Mouse (Mus musculus): ENCODE data around the gene Lce1a1.
"Not testable (repeated sequence)": the region's sequence is repeated elsewhere in the genome, so short reads cannot be mapped to it uniquely, and the experiment has no call there.

Gene Lce1a1

DNA sequence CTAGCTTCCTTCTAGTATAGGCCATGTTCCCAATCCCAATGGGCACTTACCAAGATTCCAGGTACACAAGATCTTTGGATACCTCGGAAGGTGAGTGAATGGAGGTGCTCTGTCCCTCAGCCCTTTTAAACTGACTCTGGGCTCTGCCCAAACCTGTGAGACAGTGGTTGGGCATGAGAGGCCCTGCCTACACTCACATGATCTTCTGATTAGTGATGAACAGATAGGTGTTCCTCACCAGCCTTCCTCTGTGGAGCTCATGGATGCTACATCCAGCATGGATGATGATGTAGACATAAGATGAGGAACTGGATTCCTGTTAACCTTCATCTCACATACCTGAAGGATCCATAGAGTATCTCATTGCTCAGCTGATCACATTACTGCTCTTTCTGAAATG is at the start of gene Lce1a1:
Lce1a1 (minus strand) TSS at position 101 of the 400 bp plus-strand sequence.
- no peak for DNase-seq

DNA sequence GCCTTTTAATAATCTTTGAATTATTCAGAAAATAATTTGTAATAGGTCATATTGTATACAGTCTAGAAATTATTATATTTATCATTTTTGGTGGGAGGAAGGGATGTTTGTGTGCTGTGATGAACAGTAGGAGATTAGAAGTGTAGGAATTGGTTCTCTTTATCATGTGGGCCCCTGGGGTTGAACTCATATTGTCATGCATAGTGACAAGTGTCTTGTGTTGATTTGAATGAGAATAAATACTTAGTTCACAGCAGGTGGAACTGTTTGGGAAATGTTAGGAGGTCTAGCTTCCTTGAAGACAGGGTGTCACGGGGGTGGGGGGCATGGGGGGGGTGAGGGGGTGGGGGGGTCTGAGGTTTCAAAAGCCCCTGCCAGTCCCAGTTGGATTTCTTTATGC is 46.5 kb upstream of the Lce1a1 start:
- no peak for DNase-seq

DNA sequence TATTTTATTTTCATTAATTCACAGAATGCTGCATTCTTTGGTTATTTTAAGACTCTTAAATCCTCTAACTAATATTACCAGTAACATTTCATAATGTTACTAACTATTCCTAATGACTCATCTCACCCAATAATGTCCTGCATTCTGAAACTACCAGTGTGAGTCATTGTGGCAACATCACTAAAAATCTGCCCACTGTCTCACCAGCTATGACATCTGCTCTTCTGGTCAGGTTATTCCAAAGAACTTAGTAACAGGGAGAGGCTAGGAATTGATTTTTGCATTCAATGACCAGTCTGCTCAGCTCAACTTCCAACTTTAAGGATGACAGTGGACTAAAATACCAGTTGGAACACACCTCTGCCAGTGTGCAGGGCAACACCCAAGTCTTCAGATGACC is 43.6 kb upstream of the Lce1a1 start:
- DNase-seq = no peak

DNA sequence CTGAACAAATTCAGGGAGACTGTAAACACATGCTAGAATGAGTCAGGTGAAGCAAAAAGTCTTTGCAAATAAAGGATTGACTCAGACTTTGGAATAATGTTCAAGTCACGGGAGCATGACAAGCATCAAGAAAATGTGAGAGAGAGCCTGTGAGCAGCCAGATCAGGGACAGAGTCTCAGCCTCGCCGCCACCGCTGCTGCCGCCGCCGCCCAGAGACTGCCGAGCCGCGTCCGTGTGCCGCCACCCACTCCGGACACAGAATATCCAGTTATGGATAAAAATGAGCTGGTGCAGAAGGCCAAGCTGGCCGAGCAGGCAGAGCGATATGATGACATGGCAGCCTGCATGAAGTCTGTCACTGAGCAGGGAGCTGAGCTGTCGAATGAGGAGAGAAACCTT is 41.0 kb upstream of the Lce1a1 start:
- not testable (repeated sequence) for DNase-seq

DNA sequence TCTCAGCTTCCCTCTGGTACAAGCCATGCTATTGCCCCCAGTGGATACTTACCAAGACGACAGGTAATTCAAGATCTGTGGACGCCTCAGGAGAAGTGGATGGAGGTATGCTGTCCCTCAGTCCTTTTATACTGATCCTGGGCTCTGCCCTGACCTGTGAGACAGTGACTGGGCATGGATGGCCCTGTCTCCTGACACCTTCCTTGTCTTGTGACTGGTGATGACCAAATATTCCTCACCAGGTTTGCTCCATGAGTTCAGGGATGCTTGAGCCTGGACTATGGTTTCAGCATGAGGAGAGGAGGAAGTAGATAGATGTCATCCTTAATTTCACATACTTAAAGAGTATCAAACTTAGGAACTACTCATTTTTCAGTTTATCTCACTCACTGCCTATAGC is 39.0 kb upstream of the Lce1a1 start, which contains the start of gene Lce1d:
Lce1d (minus strand) TSS at position 101 of the 400 bp plus-strand sequence.
- no peak for DNase-seq

DNA sequence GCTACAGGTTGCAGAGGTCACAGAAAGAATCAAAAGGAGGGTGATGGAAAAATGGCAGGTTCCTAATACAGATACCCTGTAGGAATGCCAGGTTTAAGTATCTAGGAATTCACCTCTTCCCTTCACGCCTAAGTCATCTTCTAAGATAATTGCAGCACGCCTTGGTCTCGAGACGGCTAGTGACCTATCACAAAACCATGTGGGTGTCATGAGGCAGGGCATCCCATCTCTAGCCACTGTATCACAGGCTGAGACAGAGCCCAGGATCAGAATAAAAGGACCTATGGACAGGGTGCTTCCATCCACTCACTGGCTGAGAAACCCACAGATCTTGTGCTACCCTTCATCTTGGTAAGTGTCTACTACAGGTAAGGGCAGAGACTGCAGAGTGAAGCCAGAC is 30.8 kb upstream of the Lce1a1 start, which contains the start of gene Lce1c:
Lce1c (plus strand) TSS at position 301 of the 400 bp plus-strand sequence.
- no peak for DNase-seq

DNA sequence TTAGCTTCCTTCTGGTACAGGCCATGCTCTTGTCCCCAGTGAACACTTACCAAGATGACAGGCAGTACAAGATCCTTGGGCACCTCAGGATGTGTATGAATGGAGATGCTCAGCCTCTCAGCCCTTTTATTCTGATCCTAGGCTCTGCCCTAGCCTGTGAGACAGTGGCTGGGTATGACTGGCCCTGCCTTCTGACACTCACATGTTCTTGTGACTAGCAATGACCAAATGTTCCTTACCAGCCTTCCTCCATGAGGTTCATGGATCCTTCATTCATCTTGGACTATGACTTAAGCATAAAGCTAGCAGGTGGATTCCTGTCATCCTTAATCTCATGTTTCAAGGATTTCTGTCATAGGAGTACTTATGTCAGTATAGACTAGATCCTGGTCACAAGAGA is 22.1 kb upstream of the Lce1a1 start, which contains the start of gene Lce1a2:
Lce1a2 (minus strand) TSS at position 101 of the 400 bp plus-strand sequence.
- no peak for DNase-seq

DNA sequence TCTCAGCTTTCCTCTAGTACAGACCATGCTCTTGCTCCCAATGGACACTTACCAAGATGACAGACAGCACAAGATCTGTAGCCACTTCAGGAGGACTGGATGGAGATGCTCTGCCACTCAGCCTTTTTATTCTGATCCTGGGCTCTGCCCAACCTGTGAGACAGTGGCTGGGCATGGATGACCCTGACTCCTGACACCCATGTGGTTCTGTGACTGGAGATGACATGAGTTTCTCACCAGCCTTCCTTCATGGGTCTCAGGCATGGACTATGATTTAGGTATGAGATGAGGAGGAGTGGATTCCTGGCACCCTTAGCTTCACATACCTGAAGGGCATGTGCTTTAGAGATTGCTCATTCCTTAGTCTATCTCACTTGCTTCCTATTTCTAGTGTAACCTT is 8.7 kb upstream of the Lce1a1 start, which contains the start of gene Lce1b:
Lce1b (minus strand) TSS at position 101 of the 400 bp plus-strand sequence.
- DNase-seq = no peak

DNA sequence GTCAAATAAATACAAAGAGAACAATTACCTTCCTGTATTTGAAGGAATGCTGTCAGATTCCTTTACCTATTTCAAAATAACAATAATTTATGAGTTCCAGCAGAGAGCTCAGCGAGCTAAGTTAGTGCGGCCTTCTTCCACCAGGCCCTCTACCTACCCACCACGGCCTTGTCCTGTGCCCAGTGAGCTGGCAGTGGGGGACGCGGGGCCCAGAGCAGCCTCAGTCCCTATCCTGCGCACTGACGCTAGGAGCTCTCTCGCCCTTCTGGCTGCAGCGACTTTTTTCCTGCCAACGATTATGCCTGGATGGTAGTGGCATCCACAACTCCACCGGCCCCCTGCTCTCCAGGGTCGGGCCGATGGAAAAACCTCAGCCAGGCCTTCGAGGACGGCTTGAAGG is 8.3 kb downstream of the Lce1a1 start:
- no peak for DNase-seq

DNA sequence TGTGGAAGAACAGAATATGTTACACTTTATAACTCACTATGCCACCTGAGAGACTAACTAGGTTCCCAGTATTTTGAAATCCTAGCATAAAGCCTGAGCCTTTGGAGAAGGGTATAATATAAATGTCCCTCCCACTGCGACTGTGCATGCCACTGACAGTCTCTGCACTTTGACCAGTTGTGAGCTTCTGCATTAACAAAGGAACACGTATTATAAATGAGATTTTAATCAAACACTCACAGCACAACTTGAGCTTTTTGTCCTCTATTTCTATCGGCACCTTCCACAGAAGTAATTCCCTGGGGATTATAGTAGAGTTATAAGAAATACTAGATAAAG is 9.5 kb downstream of the Lce1a1 start:
- DNase-seq = no peak

DNA sequence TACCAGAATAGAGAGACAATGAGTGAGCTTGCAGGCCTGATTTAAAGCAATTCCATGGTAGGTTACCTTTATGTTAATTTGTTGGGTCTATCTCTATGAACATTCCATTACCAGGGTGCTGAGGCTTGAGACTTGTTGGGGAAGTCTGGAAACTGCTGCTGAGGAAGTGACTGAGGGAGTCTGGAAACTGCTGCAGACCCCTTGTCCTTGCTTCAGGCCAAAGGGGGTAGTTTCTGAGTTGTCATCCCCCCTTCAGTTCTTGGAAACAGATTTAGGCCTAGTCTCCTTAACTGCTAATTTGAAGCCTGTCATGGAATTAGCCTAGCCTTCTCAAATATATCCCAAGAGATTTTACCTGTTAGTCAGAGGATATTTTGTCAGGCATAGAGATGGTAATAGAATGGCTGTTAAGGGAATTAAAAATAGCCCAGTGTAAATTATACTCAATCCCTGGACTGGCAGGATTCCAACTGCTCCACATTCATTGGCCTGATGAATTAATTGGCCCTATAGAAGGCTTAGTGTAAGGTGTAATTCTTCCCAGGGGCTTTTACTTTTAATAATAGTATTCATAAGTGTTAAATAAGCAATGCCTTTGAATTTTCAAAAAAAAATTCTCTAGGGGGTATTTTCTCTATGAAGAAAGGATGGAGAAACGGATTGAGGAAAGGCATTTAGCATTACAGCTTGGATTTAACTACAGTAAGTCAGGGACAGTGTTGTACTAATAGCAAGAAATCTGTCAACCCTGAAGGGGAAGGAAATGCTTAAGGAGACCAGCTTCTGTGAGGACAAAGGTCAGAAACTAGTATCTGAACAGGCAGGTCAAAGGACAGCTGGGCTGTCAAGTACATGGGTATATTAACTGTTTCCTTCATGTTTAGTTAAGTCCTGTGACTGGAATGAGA is 10.1 kb downstream of the Lce1a1 start:
- no peak for DNase-seq

DNA sequence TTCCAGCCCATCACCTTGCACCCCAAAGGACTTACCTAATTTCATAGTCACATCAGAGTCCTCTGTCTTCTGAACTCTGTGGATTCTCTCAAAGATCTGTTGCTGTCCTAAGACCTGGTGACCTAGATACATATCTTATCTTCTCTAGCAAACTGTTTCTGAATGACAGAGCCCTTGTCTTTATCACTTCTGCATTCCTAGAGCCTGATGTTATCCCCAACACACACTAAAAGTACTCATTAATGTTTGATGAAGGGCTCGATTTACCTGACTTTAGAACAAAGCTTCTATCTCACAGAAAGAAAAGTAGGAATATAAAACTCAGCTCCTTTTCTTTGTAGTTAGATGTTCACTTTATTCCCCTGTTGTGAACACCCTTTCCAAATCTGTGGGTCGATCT is 26.5 kb downstream of the Lce1a1 start, which contains the start of gene Lce6a:
Lce6a (minus strand) TSS at position 101 of the 400 bp plus-strand sequence.
- no peak for DNase-seq

DNA sequence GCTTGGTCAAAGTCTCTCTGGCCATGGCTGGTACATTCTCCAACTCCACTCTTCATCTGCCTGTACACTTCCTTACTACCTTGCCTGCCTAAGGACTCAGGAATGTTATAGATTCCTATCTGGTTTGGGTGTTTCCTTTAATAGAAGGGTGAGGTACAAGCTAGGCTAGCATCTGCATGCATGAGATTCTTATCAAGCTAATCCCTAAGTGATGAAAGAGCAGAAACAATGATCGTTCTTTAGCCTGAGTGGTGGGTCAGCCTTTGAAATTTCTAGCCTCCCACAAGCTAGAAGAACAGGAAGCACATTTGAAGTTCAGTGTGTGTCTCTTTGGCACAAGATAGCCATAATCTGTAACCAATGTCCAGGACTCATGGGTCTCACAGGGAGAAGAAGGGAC is 38.3 kb downstream of the Lce1a1 start:
- DNase-seq = no peak

DNA sequence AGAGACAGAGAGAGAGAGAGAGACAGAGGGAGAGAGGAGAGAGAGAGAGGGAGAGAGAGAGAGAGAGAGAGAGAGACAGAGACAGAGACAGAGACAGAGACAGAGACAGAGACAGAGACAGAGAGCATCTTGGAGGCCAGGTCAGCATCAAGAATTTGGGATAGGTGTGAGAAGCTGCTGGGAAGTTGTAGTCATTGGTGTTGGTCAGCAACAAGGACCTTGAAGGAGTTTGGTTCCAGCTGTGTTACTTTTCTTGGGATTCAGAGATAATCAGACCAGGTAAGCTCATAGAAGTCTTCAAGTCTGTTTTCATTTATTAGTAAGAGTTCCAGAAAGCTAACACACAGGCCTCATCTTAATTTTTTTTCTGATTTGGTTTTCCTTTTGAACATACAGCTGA is 40.7 kb downstream of the Lce1a1 start, which contains the start of gene 2210017I01Rik:
2210017I01Rik (minus strand) TSS at position 101 of the 400 bp plus-strand sequence.
- no peak for DNase-seq

DNA sequence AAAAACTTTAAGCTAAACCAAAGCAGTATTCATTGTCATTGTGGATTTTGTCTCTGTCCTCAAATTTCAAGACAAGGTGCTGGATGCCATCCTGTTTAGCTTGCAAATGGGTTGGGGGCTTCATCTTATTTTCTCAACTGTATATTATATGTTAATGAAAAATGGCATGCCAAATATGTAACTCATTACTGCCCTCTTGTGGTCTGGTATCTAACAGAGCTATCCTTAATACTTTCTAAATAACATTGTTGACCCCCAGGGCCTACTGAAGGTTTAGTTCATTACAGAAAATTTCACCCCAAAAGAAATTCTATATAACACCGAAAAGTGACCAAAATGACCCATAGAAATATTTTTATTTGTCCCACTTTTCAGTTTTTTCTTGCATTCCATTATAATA is 45.9 kb downstream of the Lce1a1 start:
- peak; percentile 12 for DNase-seq

DNA sequence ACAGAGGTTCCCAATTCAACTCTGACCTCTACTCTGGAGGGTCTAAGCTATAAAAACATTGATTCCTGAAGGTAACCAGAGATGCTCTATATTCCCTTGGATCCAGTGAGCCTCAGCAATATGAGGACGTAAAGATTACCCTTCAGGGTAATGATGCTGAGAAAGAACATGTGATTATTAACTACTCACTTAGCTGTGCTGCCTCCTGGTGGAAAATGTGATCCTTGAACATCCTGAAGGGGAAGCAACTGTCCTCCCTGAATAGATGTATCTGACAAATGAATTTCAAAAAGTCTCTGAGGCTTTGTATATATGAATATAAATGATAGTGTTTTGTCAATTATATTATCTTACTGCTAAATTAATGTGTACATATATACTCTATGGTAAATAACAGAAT is 47.7 kb downstream of the Lce1a1 start:
- DNase-seq = no peak

DNA sequence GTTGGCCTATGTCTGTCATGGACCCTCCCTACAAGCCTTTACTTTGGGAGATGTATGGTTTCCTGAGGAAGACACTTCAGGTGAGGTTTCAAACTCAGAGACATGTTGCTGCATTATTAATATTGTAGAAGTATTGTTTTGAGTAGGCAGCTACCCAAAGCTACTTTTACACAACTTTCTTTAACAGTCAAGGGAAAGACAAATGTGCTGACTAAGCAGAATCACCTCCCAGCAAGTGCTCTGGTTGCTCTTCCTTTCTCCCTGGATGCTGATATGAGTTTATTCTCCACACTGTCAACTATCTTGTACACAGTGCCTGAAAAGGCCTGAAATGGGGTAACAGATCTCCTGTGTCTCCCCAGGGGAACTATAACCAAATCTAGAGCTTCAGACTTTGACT is 48.1 kb downstream of the Lce1a1 start:
- no peak for DNase-seq

DNA sequence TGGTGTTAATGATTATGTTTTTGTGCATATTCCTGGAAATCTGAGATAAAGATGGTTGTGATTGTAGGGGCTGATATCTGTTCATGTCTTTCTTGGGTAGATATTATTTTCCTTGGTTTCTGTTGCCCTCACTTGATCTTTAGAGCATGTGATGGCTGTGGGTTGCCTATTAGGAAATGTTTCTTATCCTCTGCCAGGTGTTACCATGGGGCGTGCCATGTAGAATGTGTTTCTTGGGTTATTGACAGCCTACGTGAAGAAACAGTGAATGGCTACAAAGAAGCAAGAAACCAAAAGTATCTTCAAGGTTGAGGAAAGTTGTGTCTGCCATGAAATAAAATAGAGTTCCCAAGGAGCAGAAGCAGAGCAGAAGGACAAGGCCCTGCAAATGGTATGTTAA is 49.7 kb downstream of the Lce1a1 start:
- DNase-seq = no peak
